Mouse (Mus musculus): ENCODE data around the gene Fhit. TPM values are rescaled to one million over a fixed set of nuclear protein-coding genes. Genes with fewer than 3 reads are reported as not detected.

The Fhit gene
- polyA plus RNA-seq, 1 experiment from 2014 or later: 6.7 TPM

GRCm38 (mm10) chr14:9555807-9556206 is 1606.0 kb downstream of the Fhit start:
- H3K9me3 ChIP-seq: no peaks in the 10 kb centered on the region
- peaks cover 12% of the 10 kb centered on the region; the same call in 1 of the 2 replicates for H3K4me1 ChIP-seq
- no peak overlapping the region for H3K27ac ChIP-seq (replicated peaks)
- no peak overlapping the region for H3K9ac ChIP-seq (replicated peaks)
- no peaks in the 10 kb centered on the region for H3K36me3 ChIP-seq
- no peaks in the 10 kb centered on the region for H3K27me3 ChIP-seq
- ATAC-seq (ENCODE audit: low FRiP score, low read depth): no peak
- H3K4me3 ChIP-seq: no peak overlapping the region
- 68% methylated on average over 6 of the region's 6 CpGs for WGBS
- no peak overlapping the region for H3K4me2 ChIP-seq (replicated peaks)

GRCm38 (mm10) chr14:9552149-9552548 is 1609.7 kb downstream of the Fhit start:
- Histone ChIP-seq H3K4me2 (replicated peaks) (no peak overlapping the region), H3K9me3 (no peaks in the 10 kb centered on the region), H3K9ac (replicated peaks) (no peak overlapping the region), H3K27ac (replicated peaks) (no peak overlapping the region), H3K4me1 (peaks cover 12% of the 10 kb centered on the region; the same call in 1 of the 2 replicates), H3K36me3 (no peaks in the 10 kb centered on the region), H3K4me3 (no peak overlapping the region), H3K27me3 (no peaks in the 10 kb centered on the region)
- no peak for ATAC-seq (ENCODE audit: low FRiP score, low read depth)

- Histone ChIP-seq H3K9ac (replicated peaks) (no peak overlapping the region), H3K4me1 (no peaks in the 10 kb centered on the region), H3K36me3 (no peaks in the 10 kb centered on the region), H3K4me3 (no peak overlapping the region), H3K9me3 (no peaks in the 10 kb centered on the region), H3K27ac (replicated peaks) (no peak overlapping the region), H3K4me2 (replicated peaks) (no peak overlapping the region), H3K27me3 (no peaks in the 10 kb centered on the region)
- ATAC-seq (ENCODE audit: low FRiP score, low read depth): no peak
- WGBS: 17% methylated on average over 1 of the region's 1 CpGs
Measured at GRCm38 (mm10) chr14:9547952-9548351, 1613.9 kb downstream of the Fhit start.

- Histone ChIP-seq H3K36me3 (no peaks in the 10 kb centered on the region), H3K4me1 (no peaks in the 10 kb centered on the region), H3K27me3 (no peaks in the 10 kb centered on the region), H3K9me3 (no peaks in the 10 kb centered on the region), H3K9ac (replicated peaks) (no peak overlapping the region), H3K4me2 (replicated peaks) (no peak overlapping the region), H3K4me3 (no peak overlapping the region), H3K27ac (replicated peaks) (no peak overlapping the region)
- ATAC-seq (ENCODE audit: low FRiP score, low read depth): no peak
- WGBS: 76% methylated on average over 3 of the region's 3 CpGs
Measured at GRCm38 (mm10) chr14:9544364-9544763, 1617.5 kb downstream of the Fhit start.

GRCm38 (mm10) chr14:9535491-9535890 is 1626.3 kb downstream of the Fhit start:
- Histone ChIP-seq H3K4me1 (no peaks in the 10 kb centered on the region), H3K27me3 (no peaks in the 10 kb centered on the region), H3K4me2 (replicated peaks) (no peak overlapping the region), H3K9ac (replicated peaks) (no peak overlapping the region), H3K36me3 (no peaks in the 10 kb centered on the region), H3K9me3 (no peaks in the 10 kb centered on the region), H3K27ac (replicated peaks) (no peak overlapping the region), H3K4me3 (no peak overlapping the region)
- 70% methylated on average over 6 of the region's 6 CpGs for WGBS
- no peak for ATAC-seq (ENCODE audit: low FRiP score, low read depth)

GRCm38 (mm10) chr14:9529247-9529646 is 1632.6 kb downstream of the Fhit start:
- Histone ChIP-seq H3K4me2 (replicated peaks) (no peak overlapping the region), H3K4me1 (no peaks in the 10 kb centered on the region), H3K27me3 (no peaks in the 10 kb centered on the region), H3K36me3 (no peaks in the 10 kb centered on the region), H3K27ac (replicated peaks) (no peak overlapping the region), H3K9me3 (no peaks in the 10 kb centered on the region), H3K9ac (replicated peaks) (no peak overlapping the region), H3K4me3 (no peak overlapping the region)
- ATAC-seq (ENCODE audit: low FRiP score, low read depth): no peak
- WGBS: 94% methylated on average over 4 of the region's 4 CpGs

- no peak overlapping the region for H3K9ac ChIP-seq (replicated peaks)
- H3K36me3 ChIP-seq: no peaks in the 10 kb centered on the region
- H3K4me1 ChIP-seq: no peaks in the 10 kb centered on the region
- H3K9me3 ChIP-seq: no peaks in the 10 kb centered on the region
- ATAC-seq (ENCODE audit: low FRiP score, low read depth): no peak
- no peak overlapping the region for H3K4me3 ChIP-seq
- no peak overlapping the region for H3K27ac ChIP-seq (replicated peaks)
- no peak overlapping the region for H3K4me2 ChIP-seq (replicated peaks)
- WGBS: 88% methylated on average over 3 of the region's 3 CpGs
- no peaks in the 10 kb centered on the region for H3K27me3 ChIP-seq
Measured at GRCm38 (mm10) chr14:9526136-9526535, 1635.7 kb downstream of the Fhit start.

GRCm38 (mm10) chr14:9517651-9518050 is 1644.2 kb downstream of the Fhit start:
- no peak overlapping the region for H3K4me2 ChIP-seq (replicated peaks)

GRCm38 (mm10) chr14:9509678-9510077 is 1652.2 kb downstream of the Fhit start:
- H3K9me3 ChIP-seq: no peaks in the 10 kb centered on the region
- 81% methylated on average over 1 of the region's 1 CpGs for whole genome bisulfite sequencing
- H3K9ac ChIP-seq (replicated peaks): no peak overlapping the region
- H3K36me3 ChIP-seq: no peaks in the 10 kb centered on the region
- H3K4me2 ChIP-seq (replicated peaks): no peak overlapping the region
- H3K27ac ChIP-seq (replicated peaks): no peak overlapping the region
- H3K4me3 ChIP-seq: no peak overlapping the region
- H3K27me3 ChIP-seq: no peaks in the 10 kb centered on the region
- H3K4me1 ChIP-seq: no peaks in the 10 kb centered on the region
- ATAC-seq (ENCODE audit: low FRiP score, low read depth): no peak

More at GRCm38 (mm10) chr14:9517651-9518050, 1644.2 kb downstream of the Fhit start:
- H3K36me3 ChIP-seq: no peaks in the 10 kb centered on the region
- no peaks in the 10 kb centered on the region for H3K9me3 ChIP-seq
- no peak overlapping the region for H3K27ac ChIP-seq (replicated peaks)
- H3K4me3 ChIP-seq: no peak overlapping the region
- H3K4me1 ChIP-seq: no peaks in the 10 kb centered on the region
- no peak overlapping the region for H3K9ac ChIP-seq (replicated peaks)
- ATAC-seq (ENCODE audit: low FRiP score, low read depth): no peak
- no peaks in the 10 kb centered on the region for H3K27me3 ChIP-seq
- WGBS: 66% methylated on average over 2 of the region's 2 CpGs

Other genes with a start within 250 kb of the Fhit start
- gene Gm3839, start 194.7 kb upstream of the Fhit start, polyA plus RNA-seq (2016; fragmentation: Nextera tagmentation; extraction: Ambion mirVana): 1.3 and 1.7 TPM in 2 replicates